Mouse (Mus musculus): ENCODE data around the gene Ano3.
A peak's percentile ranks its signal among the peaks of the same experiment; 100 is the strongest.
"Not testable (repeated sequence)": the region's sequence is repeated elsewhere in the genome, so short reads cannot be mapped to it uniquely, and the experiment has no call there.

The Ano3 gene

GRCm38 (mm10) chr2:110950823-110951222 is at the start of gene Ano3:
Gene Ano3, minus strand, starts transcription at chr2:110950923.
- not testable (repeated sequence) for DNase-seq (ENCODE audit: extremely low read depth, low read depth, low spot score)

GRCm38 (mm10) chr2:110990071-110990470 is 39.3 kb upstream of the Ano3 start:
- no peak for DNase-seq (ENCODE audit: extremely low read depth, low read depth, low spot score)

- peak; percentile 26 for DNase-seq (ENCODE audit: extremely low read depth, low read depth, low spot score)
Measured at GRCm38 (mm10) chr2:110989539-110989938, 38.8 kb upstream of the Ano3 start.

- no peak for DNase-seq (ENCODE audit: extremely low read depth, low read depth, low spot score)
Measured at GRCm38 (mm10) chr2:110985853-110986271, 35.1 kb upstream of the Ano3 start.

- DNase-seq (ENCODE audit: extremely low read depth, low read depth, low spot score) = no peak
Measured at GRCm38 (mm10) chr2:110981733-110982132, 31.0 kb upstream of the Ano3 start.

- no peak for DNase-seq (ENCODE audit: extremely low read depth, low read depth, low spot score)
Measured at GRCm38 (mm10) chr2:110979610-110980009, 28.9 kb upstream of the Ano3 start.

- no peak for DNase-seq (ENCODE audit: extremely low read depth, low read depth, low spot score)
Measured at GRCm38 (mm10) chr2:110976871-110977270, 26.1 kb upstream of the Ano3 start.

GRCm38 (mm10) chr2:110970158-110970557 is 19.4 kb upstream of the Ano3 start:
- no peak for DNase-seq (ENCODE audit: extremely low read depth, low read depth, low spot score)

GRCm38 (mm10) chr2:110965398-110965797 is 14.7 kb upstream of the Ano3 start:
- DNase-seq (ENCODE audit: extremely low read depth, low read depth, low spot score) = no peak

GRCm38 (mm10) chr2:110950432-110950803 is 305 bp downstream of the Ano3 start:
- DNase-seq (ENCODE audit: extremely low read depth, low read depth, low spot score) = no peak

- DNase-seq (ENCODE audit: extremely low read depth, low read depth, low spot score) = no peak
Measured at GRCm38 (mm10) chr2:110949679-110950431, 868 bp downstream of the Ano3 start.

- no peak for DNase-seq (ENCODE audit: extremely low read depth, low read depth, low spot score)
Measured at GRCm38 (mm10) chr2:110945171-110945570, 5.6 kb downstream of the Ano3 start.

GRCm38 (mm10) chr2:110935691-110936090 is 15.0 kb downstream of the Ano3 start:
- DNase-seq (ENCODE audit: extremely low read depth, low read depth, low spot score) = peak; percentile 97

- DNase-seq (ENCODE audit: extremely low read depth, low read depth, low spot score) = peak; percentile 46
Measured at GRCm38 (mm10) chr2:110929126-110929525, 21.6 kb downstream of the Ano3 start.

- no peak for DNase-seq (ENCODE audit: extremely low read depth, low read depth, low spot score)
Measured at GRCm38 (mm10) chr2:110909506-110909905, 41.2 kb downstream of the Ano3 start.

GRCm38 (mm10) chr2:110906473-110906872 is 44.2 kb downstream of the Ano3 start:
- DNase-seq (ENCODE audit: extremely low read depth, low read depth, low spot score) = no peak

GRCm38 (mm10) chr2:110896477-110897270 is 54.0 kb downstream of the Ano3 start:
- no peak for DNase-seq (ENCODE audit: extremely low read depth, low read depth, low spot score)

- no peak for DNase-seq (ENCODE audit: extremely low read depth, low read depth, low spot score)
Measured at GRCm38 (mm10) chr2:110871650-110872049, 79.1 kb downstream of the Ano3 start.

GRCm38 (mm10) chr2:110865584-110865983 is 85.1 kb downstream of the Ano3 start:
- DNase-seq (ENCODE audit: extremely low read depth, low read depth, low spot score) = no peak

GRCm38 (mm10) chr2:110863376-110863775 is 87.3 kb downstream of the Ano3 start:
- DNase-seq (ENCODE audit: extremely low read depth, low read depth, low spot score) = peak; percentile 73

- no peak for DNase-seq (ENCODE audit: extremely low read depth, low read depth, low spot score)
Measured at GRCm38 (mm10) chr2:110839559-110840243, 111.0 kb downstream of the Ano3 start.

- DNase-seq (ENCODE audit: extremely low read depth, low read depth, low spot score) = no peak
Measured at GRCm38 (mm10) chr2:110816189-110816588, 134.5 kb downstream of the Ano3 start.

Data from fat pad, adult 2 months (tissue).